Mouse (Mus musculus): ENCODE data around the gene Rras2. TPM values are rescaled to one million over a fixed set of nuclear protein-coding genes. Genes with fewer than 3 reads are reported as not detected.

Gene Rras2
- 78.9 TPM for polyA plus RNA-seq (2014; fragmentation: Illumina TruSeq; extraction: RNeasy Lipid Tissue Mini Kit (QIAGEN cat#74804); ENCODE audit: low replicate concordance)

GRCm38 (mm10) chr7:114117444-114117905, at the start of gene Rras2:
Gene Rras2, minus strand, starts transcription at chr7:114117781.

Other genes with a start within 250 kb of the Rras2 start
- 338 TPM for gene Copb1, start 136.9 kb upstream of the Rras2 start, polyA plus RNA-seq (2014; fragmentation: Illumina TruSeq; extraction: RNeasy Lipid Tissue Mini Kit (QIAGEN cat#74804); ENCODE audit: low replicate concordance)
- 342 TPM for gene Psma1, start 158.3 kb upstream of the Rras2 start, polyA plus RNA-seq (2014; fragmentation: Illumina TruSeq; extraction: RNeasy Lipid Tissue Mini Kit (QIAGEN cat#74804); ENCODE audit: low replicate concordance)